Mouse (Mus musculus): Measurements from ENCODE around the gene Nadk. TPM values are rescaled to one million over a fixed set of nuclear protein-coding genes. Genes with fewer than 3 reads are reported as not detected.

Gene Nadk
- polyA plus RNA-seq, 1 experiment from 2014 or later: 110 TPM

DNA sequence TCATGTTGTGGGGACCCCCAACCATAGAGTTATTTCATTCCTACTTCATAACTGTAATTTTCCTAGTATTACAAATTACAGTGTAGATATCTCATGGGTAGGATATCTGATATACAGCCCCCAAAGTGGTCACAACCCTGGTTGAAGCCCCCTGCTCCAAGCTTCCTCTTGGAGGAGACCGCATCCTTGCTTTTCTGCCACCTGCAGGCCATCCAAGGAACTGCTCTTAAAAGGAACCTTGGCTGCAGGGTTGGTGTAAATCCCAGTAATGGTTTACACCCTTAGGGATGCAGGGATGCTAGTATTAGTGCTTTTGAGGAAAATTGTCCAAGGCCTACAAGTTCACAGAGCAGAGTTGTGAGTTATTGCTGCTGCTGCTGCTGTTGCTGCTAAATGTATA lies 18.2 kb downstream of the Nadk start:
- 31% methylated on average over 1 of the region's 1 CpGs for WGBS
- Histone ChIP-seq H3K4me3 (ENCODE audit: low read depth, low read length) (no peak overlapping the region), H3K9me3 (replicated peaks; ENCODE audit: control insufficient read depth, low read length) (no peaks in the 10 kb centered on the region), H3K36me3 (replicated peaks; ENCODE audit: control insufficient read depth, insufficient read depth, low read depth, low read length) (peaks cover 4% of the 10 kb centered on the region), H3K27ac (replicated peaks; ENCODE audit: low read depth, low read length) (no peak overlapping the region), H3K27me3 (ENCODE audit: control insufficient read depth, insufficient read depth, low read length) (no peaks in the 10 kb centered on the region), H3K9ac (replicated peaks; ENCODE audit: low read length) (no peak overlapping the region), H3K4me1 (ENCODE audit: control insufficient read depth, insufficient read depth, low read length) (no peaks in the 10 kb centered on the region), H3K4me2 (ENCODE audit: low read depth, low read length) (no peak overlapping the region)
- no peak for ATAC-seq (replicated peaks; ENCODE audit: insufficient number of reproducible peaks, low FRiP score, low TSS enrichment, low read depth)
- DNase-seq (ENCODE audit: low spot score): peak; percentile 70

DNA sequence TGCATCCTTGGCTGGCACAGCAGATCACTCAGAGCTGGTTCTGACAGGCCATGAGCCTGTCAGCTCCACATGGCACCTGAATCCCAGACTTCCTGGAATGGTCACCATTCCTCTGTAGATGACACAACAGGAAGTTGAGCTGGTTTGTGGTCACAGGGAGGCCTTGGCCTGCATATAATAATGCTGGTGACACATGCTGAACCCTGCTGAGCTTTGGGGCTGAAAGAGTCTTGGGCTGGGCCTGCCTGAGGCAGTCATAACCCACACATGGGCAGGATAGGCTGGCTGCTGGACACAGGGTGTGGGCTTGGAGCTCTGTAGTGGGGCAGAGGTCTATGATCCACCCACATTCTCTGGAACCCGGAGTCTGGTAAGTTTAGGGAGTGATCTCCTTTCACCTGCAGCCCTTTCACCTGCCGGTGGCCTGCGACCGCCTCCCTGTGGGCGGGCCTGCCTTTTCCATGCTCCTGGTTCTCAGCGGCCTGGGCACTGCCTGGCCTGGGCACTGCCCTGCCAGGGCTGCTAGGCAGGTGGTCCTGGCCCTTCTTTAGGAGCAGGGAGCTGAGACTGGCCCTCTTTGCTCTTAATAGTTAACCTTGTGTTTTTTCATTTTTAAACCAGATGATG lies 20.2 kb downstream of the Nadk start:
- Histone ChIP-seq H3K9me3 (replicated peaks; ENCODE audit: control insufficient read depth, low read length) (no peaks in the 10 kb centered on the region), H3K4me2 (ENCODE audit: low read depth, low read length) (no peak overlapping the region), H3K4me1 (ENCODE audit: control insufficient read depth, insufficient read depth, low read length) (no peaks in the 10 kb centered on the region), H3K4me3 (ENCODE audit: low read depth, low read length) (no peak overlapping the region), H3K9ac (replicated peaks; ENCODE audit: low read length) (no peak overlapping the region), H3K27me3 (ENCODE audit: control insufficient read depth, insufficient read depth, low read length) (no peaks in the 10 kb centered on the region), H3K27ac (replicated peaks; ENCODE audit: low read depth, low read length) (no peak overlapping the region), H3K36me3 (replicated peaks; ENCODE audit: control insufficient read depth, insufficient read depth, low read depth, low read length) (peaks cover 7% of the 10 kb centered on the region)
- DNase-seq (ENCODE audit: low spot score): no peak
- 93% methylated on average over 6 of the region's 6 CpGs for WGBS
- ATAC-seq (replicated peaks; ENCODE audit: insufficient number of reproducible peaks, low FRiP score, low TSS enrichment, low read depth): no peak

DNA sequence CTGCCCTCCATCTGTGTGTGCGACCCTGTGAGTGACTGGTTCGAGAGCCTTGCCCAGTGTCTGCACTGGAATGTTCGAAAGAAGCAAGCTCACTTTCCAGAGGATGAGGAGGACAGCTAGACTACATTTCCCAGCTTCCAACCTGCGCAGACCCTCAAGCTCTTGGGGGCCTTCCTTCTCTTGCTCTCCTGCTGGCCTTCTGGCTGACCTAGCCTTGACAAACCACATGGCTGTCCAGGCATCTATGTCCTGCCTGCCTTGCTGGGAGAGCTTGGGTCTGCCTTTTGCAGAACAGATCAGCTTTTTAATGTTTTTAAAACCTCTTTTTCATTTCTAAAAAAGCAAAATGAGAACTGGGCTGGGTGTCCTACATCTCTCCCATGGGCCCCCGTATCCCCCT lies 27.2 kb downstream of the Nadk start:
- H3K27ac ChIP-seq (replicated peaks; ENCODE audit: low read depth, low read length): no peak overlapping the region
- no peak for DNase-seq (ENCODE audit: low spot score)
- H3K36me3 ChIP-seq (replicated peaks; ENCODE audit: control insufficient read depth, insufficient read depth, low read depth, low read length): peaks cover 15% of the 10 kb centered on the region
- no peaks in the 10 kb centered on the region for H3K27me3 ChIP-seq (ENCODE audit: control insufficient read depth, insufficient read depth, low read length)
- no peak for ATAC-seq (replicated peaks; ENCODE audit: insufficient number of reproducible peaks, low FRiP score, low TSS enrichment, low read depth)
- no peak overlapping the region for H3K4me2 ChIP-seq (ENCODE audit: low read depth, low read length)
- H3K4me1 ChIP-seq (ENCODE audit: control insufficient read depth, insufficient read depth, low read length): no peaks in the 10 kb centered on the region
- no peaks in the 10 kb centered on the region for H3K9me3 ChIP-seq (replicated peaks; ENCODE audit: control insufficient read depth, low read length)
- H3K9ac ChIP-seq (replicated peaks; ENCODE audit: low read length): no peak overlapping the region
- 84% methylated on average over 5 of the region's 5 CpGs for WGBS
- no peak overlapping the region for H3K4me3 ChIP-seq (ENCODE audit: low read depth, low read length)

DNA sequence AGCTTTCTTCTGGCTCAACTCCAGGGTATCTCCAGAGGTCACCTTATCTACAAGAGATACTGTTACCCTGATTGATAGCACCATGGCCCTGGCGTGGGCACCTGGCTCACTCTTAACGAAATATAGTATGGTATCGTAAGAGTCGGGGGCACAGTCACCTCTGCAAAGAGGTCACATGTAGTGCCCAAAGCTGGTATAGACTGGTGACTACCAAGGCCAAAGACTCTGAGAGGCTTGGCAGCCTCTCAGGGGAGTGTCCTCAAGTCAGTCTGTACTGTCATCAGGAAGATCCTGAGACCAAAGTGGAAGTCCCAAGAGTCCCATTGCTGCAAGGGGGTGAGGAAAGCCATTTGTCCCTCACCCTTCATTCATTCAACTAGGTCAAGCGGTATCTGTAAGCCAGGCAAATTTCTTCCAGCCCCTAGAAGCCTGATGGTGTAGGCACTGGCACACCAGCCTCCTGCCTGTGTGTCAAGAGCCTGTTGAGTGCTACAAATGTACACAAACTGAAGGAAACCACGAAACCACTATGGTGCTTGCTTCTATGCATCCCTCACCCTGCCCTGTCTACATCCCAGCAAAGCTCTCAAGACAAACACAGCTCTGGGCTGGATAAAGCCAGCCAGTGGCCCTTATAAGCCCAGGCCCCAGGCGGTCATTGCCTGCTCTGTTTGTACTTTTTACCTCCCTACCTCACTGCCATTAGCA lies 29.0 kb downstream of the Nadk start:
- Histone ChIP-seq H3K4me2 (ENCODE audit: low read depth, low read length) (no peak overlapping the region), H3K27me3 (ENCODE audit: control insufficient read depth, insufficient read depth, low read length) (no peaks in the 10 kb centered on the region), H3K36me3 (replicated peaks; ENCODE audit: control insufficient read depth, insufficient read depth, low read depth, low read length) (peaks cover 11% of the 10 kb centered on the region), H3K4me1 (ENCODE audit: control insufficient read depth, insufficient read depth, low read length) (no peaks in the 10 kb centered on the region), H3K4me3 (ENCODE audit: low read depth, low read length) (no peak overlapping the region), H3K27ac (replicated peaks; ENCODE audit: low read depth, low read length) (no peak overlapping the region), H3K9me3 (replicated peaks; ENCODE audit: control insufficient read depth, low read length) (no peaks in the 10 kb centered on the region), H3K9ac (replicated peaks; ENCODE audit: low read length) (no peak overlapping the region)
- no peak for ATAC-seq (replicated peaks; ENCODE audit: insufficient number of reproducible peaks, low FRiP score, low TSS enrichment, low read depth)
- no peak for DNase-seq (ENCODE audit: low spot score)
- 86% methylated on average over 7 of the region's 7 CpGs for WGBS

GRCm38 (mm10) chr4:155593780-155594179 lies 31.6 kb downstream of the Nadk start:
- ATAC-seq (replicated peaks; ENCODE audit: insufficient number of reproducible peaks, low FRiP score, low TSS enrichment, low read depth) (no peak), DNase-seq (ENCODE audit: low spot score) (no peak)
- no peaks in the 10 kb centered on the region for H3K9me3 ChIP-seq (replicated peaks; ENCODE audit: control insufficient read depth, low read length)
- no peaks in the 10 kb centered on the region for H3K4me1 ChIP-seq (ENCODE audit: control insufficient read depth, insufficient read depth, low read length)
- WGBS: 64% methylated on average over 1 of the region's 1 CpGs
- H3K36me3 ChIP-seq (replicated peaks; ENCODE audit: control insufficient read depth, insufficient read depth, low read depth, low read length): peaks cover 5% of the 10 kb centered on the region
- no peak overlapping the region for H3K4me3 ChIP-seq (ENCODE audit: low read depth, low read length)
- H3K4me2 ChIP-seq (ENCODE audit: low read depth, low read length): no peak overlapping the region
- H3K9ac ChIP-seq (replicated peaks; ENCODE audit: low read length): no peak overlapping the region
- H3K27ac ChIP-seq (replicated peaks; ENCODE audit: low read depth, low read length): no peak overlapping the region
- H3K27me3 ChIP-seq (ENCODE audit: control insufficient read depth, insufficient read depth, low read length): no peaks in the 10 kb centered on the region

GRCm38 (mm10) chr4:155595777-155596176 lies 33.6 kb downstream of the Nadk start:
- ATAC-seq (replicated peaks; ENCODE audit: insufficient number of reproducible peaks, low FRiP score, low TSS enrichment, low read depth) (no peak), DNase-seq (ENCODE audit: low spot score) (no peak)
- WGBS: 80% methylated on average over 3 of the region's 3 CpGs
- Histone ChIP-seq H3K4me3 (ENCODE audit: low read depth, low read length) (no peak overlapping the region), H3K9me3 (replicated peaks; ENCODE audit: control insufficient read depth, low read length) (no peaks in the 10 kb centered on the region), H3K27me3 (ENCODE audit: control insufficient read depth, insufficient read depth, low read length) (no peaks in the 10 kb centered on the region), H3K9ac (replicated peaks; ENCODE audit: low read length) (no peak overlapping the region), H3K27ac (replicated peaks; ENCODE audit: low read depth, low read length) (no peak overlapping the region), H3K4me1 (ENCODE audit: control insufficient read depth, insufficient read depth, low read length) (no peaks in the 10 kb centered on the region), H3K4me2 (ENCODE audit: low read depth, low read length) (no peak overlapping the region), H3K36me3 (replicated peaks; ENCODE audit: control insufficient read depth, insufficient read depth, low read depth, low read length) (no peaks in the 10 kb centered on the region)

DNA sequence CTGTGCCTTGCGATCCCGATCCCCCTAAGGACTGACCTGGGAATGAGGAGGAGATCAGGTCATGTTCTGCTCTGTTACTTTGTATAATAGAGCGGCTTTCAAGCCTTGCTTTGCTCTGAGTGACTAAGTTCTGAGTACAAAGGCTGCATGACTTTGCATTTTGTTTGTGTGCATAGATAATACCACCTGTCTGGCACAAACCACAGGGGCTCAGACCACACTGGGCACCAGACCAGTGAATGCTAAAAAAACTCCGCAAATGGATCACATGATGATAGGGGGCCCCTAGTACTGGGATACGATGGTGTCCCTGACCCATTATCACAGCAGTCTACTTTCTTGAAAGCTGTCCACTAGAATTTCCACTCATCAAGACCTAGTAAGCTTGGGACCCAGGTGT lies 34.4 kb downstream of the Nadk start:
- DNase-seq (ENCODE audit: low spot score): no peak
- ATAC-seq (replicated peaks; ENCODE audit: insufficient number of reproducible peaks, low FRiP score, low TSS enrichment, low read depth): no peak
- Histone ChIP-seq H3K4me3 (ENCODE audit: low read depth, low read length) (no peak overlapping the region), H3K9me3 (replicated peaks; ENCODE audit: control insufficient read depth, low read length) (no peaks in the 10 kb centered on the region), H3K9ac (replicated peaks; ENCODE audit: low read length) (no peak overlapping the region), H3K4me1 (ENCODE audit: control insufficient read depth, insufficient read depth, low read length) (no peaks in the 10 kb centered on the region), H3K27me3 (ENCODE audit: control insufficient read depth, insufficient read depth, low read length) (no peaks in the 10 kb centered on the region), H3K4me2 (ENCODE audit: low read depth, low read length) (no peak overlapping the region), H3K27ac (replicated peaks; ENCODE audit: low read depth, low read length) (no peak overlapping the region), H3K36me3 (replicated peaks; ENCODE audit: control insufficient read depth, insufficient read depth, low read depth, low read length) (no peaks in the 10 kb centered on the region)
- WGBS: 85% methylated on average over 5 of the region's 5 CpGs

DNA sequence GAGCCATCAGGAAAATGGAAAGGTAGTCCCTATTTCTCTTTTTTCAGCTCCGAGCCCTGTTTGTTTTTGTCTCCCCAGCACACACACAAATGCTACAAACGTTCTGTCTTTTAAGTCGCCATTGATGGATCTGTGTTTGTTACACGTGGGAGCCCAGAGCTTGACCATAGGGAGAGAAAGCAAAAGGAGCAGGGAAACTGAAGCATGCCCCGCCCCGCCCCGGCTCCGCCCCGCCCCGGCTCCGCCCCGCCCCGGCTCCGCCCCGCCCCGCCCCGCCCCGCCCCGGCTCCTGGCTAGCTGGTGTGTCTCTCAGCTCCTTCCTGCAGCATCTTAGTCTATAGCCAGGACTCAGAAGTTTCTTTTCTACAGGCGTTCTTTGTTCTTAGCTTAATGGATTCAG lies 36.4 kb downstream of the Nadk start:
- no peak for ATAC-seq (replicated peaks; ENCODE audit: insufficient number of reproducible peaks, low FRiP score, low TSS enrichment, low read depth)
- no peaks in the 10 kb centered on the region for H3K9me3 ChIP-seq (replicated peaks; ENCODE audit: control insufficient read depth, low read length)
- H3K4me2 ChIP-seq (ENCODE audit: low read depth, low read length): no peak overlapping the region
- H3K9ac ChIP-seq (replicated peaks; ENCODE audit: low read length): no peak overlapping the region
- no peak overlapping the region for H3K4me3 ChIP-seq (ENCODE audit: low read depth, low read length)
- H3K27me3 ChIP-seq (ENCODE audit: control insufficient read depth, insufficient read depth, low read length): no peaks in the 10 kb centered on the region
- WGBS: 26% methylated on average over 8 of the region's 20 CpGs
- no peak for DNase-seq (ENCODE audit: low spot score)
- no peaks in the 10 kb centered on the region for H3K4me1 ChIP-seq (ENCODE audit: control insufficient read depth, insufficient read depth, low read length)
- no peak overlapping the region for H3K27ac ChIP-seq (replicated peaks; ENCODE audit: low read depth, low read length)
- no peaks in the 10 kb centered on the region for H3K36me3 ChIP-seq (replicated peaks; ENCODE audit: control insufficient read depth, insufficient read depth, low read depth, low read length)
